Mouse (Mus musculus) stomach, postnatal 0 days (tissue): Measurements from ENCODE around the gene Brox.

Source experiments
- CTCF ChIP-seq: IDR thresholded peaks from 2 replicates; pipeline ENCODE4 v1.5.1; 2016; ENCODE audit warnings: antibody characterized with exemption, low read depth, mild to moderate bottlenecking, moderate library complexity
- EP300 ChIP-seq: optimal IDR thresholded peaks from 2 replicates; pipeline ENCODE3; 2016; ENCODE audit warnings: antibody characterized with exemption

DNA sequence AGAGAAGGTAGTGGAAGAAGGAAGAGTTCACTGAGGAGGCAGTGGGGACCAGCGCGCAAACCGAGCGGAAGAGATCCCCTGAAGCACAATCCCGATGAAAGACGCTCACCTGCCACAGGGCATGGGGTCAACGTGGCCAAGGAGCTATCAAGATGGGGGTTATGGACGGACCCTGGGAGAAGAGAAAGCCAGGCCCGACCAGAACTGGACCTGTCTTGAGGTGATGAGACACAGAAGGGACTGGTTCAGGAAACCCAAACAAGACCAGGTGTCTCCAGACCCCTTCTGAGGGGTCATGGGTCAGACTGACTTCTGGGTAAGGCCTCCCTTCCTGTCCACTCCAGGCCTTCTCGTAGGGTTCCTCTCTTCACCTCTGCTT lies 48.7 kb upstream of the Brox start:
- TF ChIP-seq CTCF, result no peak
- no peak for TF ChIP-seq EP300
